Mouse (Mus musculus) hindbrain, embryonic 16.5 days (tissue): ENCODE measurements around the gene Ap1m1. TPM values are rescaled to one million over a fixed set of nuclear protein-coding genes. Genes with fewer than 3 reads are reported as not detected.

Experiments
- polyA plus RNA-seq: library from polyadenylated mRNA; unstranded; fragments of >200 nt; fragmentation: Nextera tagmentation; extraction: Ambion mirVana; gene quantifications from 2 replicates; pipeline ENCODE4 v1.2.1, GENCODE M21; 2015

Gene Ap1m1
- polyA plus RNA-seq, 1 experiment from 2014 or later, result 264 TPM

Other genes starting within 250 kb of the Ap1m1 start
- 0.88 and 0.92 TPM in 2 replicates for gene Cyp4f18, start 230.4 kb upstream of the Ap1m1 start, polyA plus RNA-seq
- not detected in 2 replicates for gene Olfr372, start 198.8 kb upstream of the Ap1m1 start, polyA plus RNA-seq
- not detected in 2 replicates for gene Olfr373, start 156.8 kb upstream of the Ap1m1 start, polyA plus RNA-seq
- 0.03 TPM in 1 of 2 replicates, not detected in the other for gene Olfr374, start 133.0 kb upstream of the Ap1m1 start, polyA plus RNA-seq
- gene Tpm4, start 105.0 kb upstream of the Ap1m1 start, polyA plus RNA-seq, result 174 and 197 TPM in 2 replicates
- gene Rab8a, start 78.8 kb upstream of the Ap1m1 start, polyA plus RNA-seq, result 84.3 and 87.7 TPM in 2 replicates
- gene Hsh2d, start 50.4 kb upstream of the Ap1m1 start, polyA plus RNA-seq, result not detected in 2 replicates
- gene Cib3, start 27.2 kb upstream of the Ap1m1 start, polyA plus RNA-seq, result not detected in 2 replicates
- gene Gm11034, start 26.4 kb upstream of the Ap1m1 start, polyA plus RNA-seq, result not detected in 2 replicates
- 95.0 and 98.2 TPM in 2 replicates for gene Fam32a, start 20.3 kb upstream of the Ap1m1 start, polyA plus RNA-seq
- 10.1 and 14.5 TPM in 2 replicates for gene Gm10282, start 65.2 kb downstream of the Ap1m1 start, polyA plus RNA-seq
- 5.1 and 5.4 TPM in 2 replicates for gene Klf2, start 79.0 kb downstream of the Ap1m1 start, polyA plus RNA-seq
- 51.9 and 58.4 TPM in 2 replicates for gene Eps15l1, start 181.4 kb downstream of the Ap1m1 start, polyA plus RNA-seq
- gene Calr3, start 203.9 kb downstream of the Ap1m1 start, polyA plus RNA-seq, result 1.2 and 1.4 TPM in 2 replicates
- 16.0 and 16.4 TPM in 2 replicates for gene 1700030K09Rik, start 203.9 kb downstream of the Ap1m1 start, polyA plus RNA-seq
- 40.0 and 62.2 TPM in 2 replicates for gene Cherp, start 235.2 kb downstream of the Ap1m1 start, polyA plus RNA-seq